Mouse (Mus musculus): ENCODE results near the gene Cyb561d2. TPM values are rescaled to one million over a fixed set of nuclear protein-coding genes. Genes with fewer than 3 reads are reported as not detected.
"Not testable (repeated sequence)": the region's sequence is repeated elsewhere in the genome, so short reads cannot be mapped to it uniquely, and the experiment has no call there.

The Cyb561d2 gene
- total RNA-seq, 2 experiments from 2014 or later = 16.9 to 17.0 TPM

GRCm38 (mm10) chr9:107573774-107574173, 31.8 kb upstream of the Cyb561d2 start:
- intact Hi-C loops (cut with DNase I); DNase-seq (ENCODE audit: low spot score in 2 of 2): not testable (repeated sequence)

DNA sequence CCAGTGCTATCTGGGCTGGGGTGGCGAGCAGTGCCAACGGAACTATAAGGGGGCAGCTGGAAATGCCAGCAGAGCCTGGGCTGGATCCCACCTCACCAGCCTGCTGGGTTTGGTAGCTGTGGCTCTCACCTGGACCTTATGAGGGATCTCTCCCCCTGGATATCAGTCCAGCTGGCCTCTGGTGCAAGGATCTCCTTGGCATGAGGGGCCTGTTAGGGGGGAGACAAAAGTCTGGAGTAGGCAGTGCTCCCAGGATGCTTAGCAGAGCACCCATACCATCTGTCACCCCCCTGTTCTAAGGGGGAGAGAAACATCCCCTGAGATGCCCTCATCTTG, 30.3 kb upstream of the Cyb561d2 start:
- intact Hi-C loops (cut with DNase I) = no loop called here
- no peak for DNase-seq (ENCODE audit: low spot score in 2 of 2)

- intact Hi-C loops (cut with DNase I) = no loop called here
- DNase-seq (ENCODE audit: low spot score in 2 of 2) = no peak
Observed at GRCm38 (mm10) chr9:107571534-107572326, 29.7 kb upstream of the Cyb561d2 start.

- no peak for DNase-seq (ENCODE audit: low spot score in 2 of 2)
- intact Hi-C loops (cut with DNase I) = no loop called here
Observed at GRCm38 (mm10) chr9:107570845-107571244, 28.9 kb upstream of the Cyb561d2 start.

DNA sequence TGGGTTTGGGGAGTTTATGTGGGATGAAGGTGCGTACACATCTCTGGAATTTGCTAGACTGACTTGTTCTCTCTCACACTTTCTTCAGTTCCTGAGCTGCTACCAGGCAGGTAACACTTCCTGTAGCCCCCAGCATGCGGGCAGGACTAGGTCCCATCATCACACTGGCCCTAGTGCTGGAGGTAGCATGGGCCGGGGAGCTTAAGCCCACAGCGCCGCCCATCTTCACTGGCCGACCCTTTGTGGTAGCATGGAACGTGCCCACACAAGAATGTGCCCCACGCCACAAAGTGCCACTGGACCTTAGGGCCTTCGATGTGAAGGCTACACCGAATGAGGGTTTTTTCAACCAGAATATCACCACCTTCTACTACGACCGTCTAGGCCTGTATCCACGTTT, 28.0 kb upstream of the Cyb561d2 start:
- intact Hi-C loops (cut with DNase I) = no loop called here

GRCm38 (mm10) chr9:107569270-107569669, 27.3 kb upstream of the Cyb561d2 start:
- no peak for DNase-seq (ENCODE audit: low spot score in 2 of 2)
- intact Hi-C loops (cut with DNase I) = no loop called here

More for the DNA sequence above, 28.0 kb upstream of the Cyb561d2 start:
- no peak for DNase-seq (ENCODE audit: low spot score in 2 of 2)

- DNase-seq (ENCODE audit: low spot score in 2 of 2) = peak; percentile 78 to 84
- intact Hi-C loops (cut with DNase I) = no loop called here
Observed at GRCm38 (mm10) chr9:107568331-107569261, 26.6 kb upstream of the Cyb561d2 start.

- intact Hi-C loops (cut with DNase I) = no loop called here
- DNase-seq (ENCODE audit: low spot score in 2 of 2) = no peak
Observed at GRCm38 (mm10) chr9:107567702-107568319, 25.8 kb upstream of the Cyb561d2 start, which contains the start of gene Hyal2. TSS of gene Hyal2 (plus strand) at chr9:107567945.

GRCm38 (mm10) chr9:107566855-107567254, 24.9 kb upstream of the Cyb561d2 start:
- DNase-seq (ENCODE audit: low spot score in 2 of 2) = no peak
- intact Hi-C loops (cut with DNase I) = no loop called here

GRCm38 (mm10) chr9:107566041-107566709, 24.2 kb upstream of the Cyb561d2 start:
- intact Hi-C loops (cut with DNase I) = no loop called here
- DNase-seq (ENCODE audit: low spot score in 2 of 2) = peak; percentile 62 to 73

DNA sequence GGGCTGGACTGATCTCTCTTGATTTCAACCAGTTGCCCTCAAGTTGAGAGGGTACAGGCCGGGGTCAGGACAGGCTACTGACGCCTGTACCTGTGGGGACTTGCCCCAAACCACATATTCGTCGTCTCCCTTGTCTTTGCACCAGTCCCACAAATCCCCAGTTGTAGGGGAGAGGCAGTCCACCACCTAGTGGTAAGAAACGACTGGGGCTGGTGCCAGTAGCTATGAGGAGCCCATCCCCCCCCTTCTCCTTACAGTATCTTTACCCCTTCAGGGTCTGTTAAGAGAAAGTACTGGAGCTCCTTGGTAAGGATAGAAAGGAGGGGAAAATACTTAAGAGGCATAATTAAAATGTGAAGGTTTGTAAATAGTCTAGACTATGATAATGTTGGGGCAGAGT, 23.6 kb upstream of the Cyb561d2 start:
- DNase-seq (ENCODE audit: low spot score in 2 of 2); intact Hi-C loops (cut with DNase I): not testable (repeated sequence)

- peak; percentile 95 to 96 for DNase-seq (ENCODE audit: low spot score in 2 of 2)
- intact Hi-C loops (cut with DNase I) = no loop called here
Observed at GRCm38 (mm10) chr9:107563029-107563581, 21.1 kb upstream of the Cyb561d2 start, which contains the start of gene Tusc2. TSS of gene Tusc2 (plus strand) at chr9:107563255.

GRCm38 (mm10) chr9:107556346-107556745, 14.4 kb upstream of the Cyb561d2 start:
- DNase-seq (ENCODE audit: low spot score in 2 of 2) = no peak
- intact Hi-C loops (cut with DNase I) = no loop called here

- intact Hi-C loops (cut with DNase I) = no loop called here
- no peak for DNase-seq (ENCODE audit: low spot score in 2 of 2)
Observed at GRCm38 (mm10) chr9:107555701-107556100, 13.7 kb upstream of the Cyb561d2 start.

GRCm38 (mm10) chr9:107555031-107555457, 13.1 kb upstream of the Cyb561d2 start:
- no peak for DNase-seq (ENCODE audit: low spot score in 2 of 2)
- intact Hi-C loops (cut with DNase I) = no loop called here

DNA sequence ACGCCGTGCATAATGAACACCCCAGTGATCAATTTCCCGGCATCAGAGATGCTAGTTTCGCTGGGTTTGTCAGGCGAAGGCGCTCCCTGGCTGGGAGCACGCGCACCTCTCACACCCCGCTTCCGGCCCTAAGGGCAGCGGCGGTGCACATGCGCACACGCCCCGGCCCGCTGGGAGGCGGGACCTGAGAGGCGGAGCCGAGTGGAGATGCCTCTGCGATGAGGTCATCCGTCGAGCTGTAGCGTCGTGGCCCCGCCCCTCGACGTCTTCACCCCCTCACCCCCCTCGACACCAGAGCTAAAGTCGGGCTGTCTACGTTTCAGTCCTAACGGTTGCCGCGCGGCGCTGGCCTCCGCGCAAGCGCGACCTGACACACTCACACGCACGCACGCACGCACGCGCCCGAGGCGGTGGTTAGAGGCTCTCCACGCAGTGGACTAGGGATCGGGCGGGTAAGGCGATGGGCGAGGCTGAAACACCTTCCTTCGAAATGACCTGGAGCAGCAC, 12.4 kb upstream of the Cyb561d2 start:
- intact Hi-C loops (cut with DNase I) = no loop called here
- DNase-seq (ENCODE audit: low spot score in 2 of 2) = peak; percentile 94 to 95

DNA sequence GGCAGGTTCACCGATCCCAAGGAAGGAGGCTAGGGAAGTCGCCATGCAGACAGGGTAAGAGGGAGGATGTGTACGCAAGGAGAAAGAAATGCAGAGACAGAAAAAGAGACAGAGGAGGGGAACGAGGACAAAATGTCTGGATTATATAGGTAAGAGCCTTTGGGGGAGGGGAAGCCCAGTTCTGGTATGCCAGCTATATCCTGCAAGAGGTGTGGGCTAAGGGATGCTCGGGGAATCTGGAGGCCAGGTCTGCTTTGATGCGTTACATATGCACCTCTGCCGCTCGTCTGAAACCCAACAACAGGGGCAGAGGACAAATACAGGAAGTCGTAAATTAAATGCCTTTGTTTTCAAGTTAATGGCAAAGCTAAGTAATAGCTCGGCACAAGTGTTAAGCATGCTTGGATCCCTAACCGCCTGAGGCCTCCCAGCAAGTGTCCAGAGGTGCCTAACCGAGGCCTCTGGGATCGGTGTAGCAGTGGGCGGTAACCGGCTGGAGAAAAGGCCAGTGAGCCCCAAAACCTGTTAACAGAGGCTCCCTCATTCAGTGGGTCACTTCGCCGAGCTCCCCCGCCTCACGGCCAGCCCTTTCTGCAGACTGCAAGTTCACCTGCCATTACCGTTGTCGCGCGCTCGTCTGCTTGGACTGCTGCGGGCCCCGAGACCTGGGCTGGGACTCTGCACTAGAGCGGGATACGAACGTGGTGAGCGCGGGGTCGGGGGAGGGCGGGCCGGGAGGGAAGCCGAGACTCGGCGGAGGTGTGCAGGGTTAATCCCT, 11.7 kb upstream of the Cyb561d2 start:
- DNase-seq (ENCODE audit: low spot score in 2 of 2) = peak in 1 of 2 experiments; percentile 54
- intact Hi-C loops (cut with DNase I) = no loop called here

- no peak for DNase-seq (ENCODE audit: low spot score in 2 of 2)
- intact Hi-C loops (cut with DNase I) = no loop called here
Observed at GRCm38 (mm10) chr9:107552690-107553393, 10.8 kb upstream of the Cyb561d2 start.

All from left cerebral cortex, postnatal 36 days (tissue).